Mouse (Mus musculus): ENCODE measurements around the gene Aebp1. TPM values are rescaled to one million over a fixed set of nuclear protein-coding genes. Genes with fewer than 3 reads are reported as not detected.
A peak's percentile ranks its signal among the peaks of the same experiment; 100 is the strongest.

Aebp1 gene
- total and polyA plus RNA-seq, 2 experiments from 2014 or later = 14.9 to 19.8 TPM

GRCm38 (mm10) chr11:5868324-5868723 is 6.6 kb downstream of the Aebp1 start:
- 93% methylated on average over 12 of the region's 12 CpGs for WGBS
- H3K4me1 ChIP-seq (ENCODE audit: insufficient read depth) = no peaks in the 10 kb centered on the region
- no peaks in the 10 kb centered on the region; the same call in 1 of the 2 replicates for H3K27me3 ChIP-seq (ENCODE audit: insufficient read depth, low read length)
- peaks cover 38% of the 10 kb centered on the region for H3K36me3 ChIP-seq (ENCODE audit: insufficient read depth)
- no peak overlapping the region for H3K27ac ChIP-seq (ENCODE audit: low read depth, low read length)
- H3K9me3 ChIP-seq (ENCODE audit: low read length) = no peaks in the 10 kb centered on the region
- H3K4me2 ChIP-seq (ENCODE audit: low read depth) = no peak overlapping the region
- ATAC-seq = no peak
- no peak overlapping the region for H3K4me3 ChIP-seq (ENCODE audit: low read depth, low read length)
- H3K9ac ChIP-seq = no peak overlapping the region
- no peak for TF ChIP-seq CTCF (IDR thresholded peaks at IDR 0.05; ENCODE audit: low read depth)
- no peak for DNase-seq

GRCm38 (mm10) chr11:5869331-5869730 is 7.6 kb downstream of the Aebp1 start:
- 94% methylated on average over 16 of the region's 16 CpGs for WGBS
- ATAC-seq = no peak
- H3K27me3 ChIP-seq (ENCODE audit: insufficient read depth, low read length) = no peaks in the 10 kb centered on the region; the same call in 1 of the 2 replicates
- no peak overlapping the region for H3K27ac ChIP-seq (ENCODE audit: low read depth, low read length)
- no peak for TF ChIP-seq CTCF (IDR thresholded peaks at IDR 0.05; ENCODE audit: low read depth)
- no peaks in the 10 kb centered on the region for H3K9me3 ChIP-seq (ENCODE audit: low read length)
- H3K4me1 ChIP-seq (ENCODE audit: insufficient read depth) = no peaks in the 10 kb centered on the region
- no peak overlapping the region for H3K4me2 ChIP-seq (ENCODE audit: low read depth)
- no peak for DNase-seq
- no peak overlapping the region for H3K4me3 ChIP-seq (ENCODE audit: low read depth, low read length)
- H3K9ac ChIP-seq = no peak overlapping the region
- peaks cover 47% of the 10 kb centered on the region for H3K36me3 ChIP-seq (ENCODE audit: insufficient read depth)

GRCm38 (mm10) chr11:5870069-5870468 is 8.3 kb downstream of the Aebp1 start:
- no peak for TF ChIP-seq CTCF (IDR thresholded peaks at IDR 0.05; ENCODE audit: low read depth)
- no peaks in the 10 kb centered on the region for H3K4me1 ChIP-seq (ENCODE audit: insufficient read depth)
- peaks cover 52% of the 10 kb centered on the region for H3K36me3 ChIP-seq (ENCODE audit: insufficient read depth)

GRCm38 (mm10) chr11:5872707-5873106 is 11.0 kb downstream of the Aebp1 start:
- DNase-seq (no peak), ATAC-seq (no peak)
- TF ChIP-seq CTCF (IDR thresholded peaks at IDR 0.05; ENCODE audit: low read depth) = no peak
- Histone ChIP-seq H3K4me3 (ENCODE audit: low read depth, low read length) (no peak overlapping the region), H3K27ac (ENCODE audit: low read depth, low read length) (no peak overlapping the region), H3K9me3 (ENCODE audit: low read length) (no peaks in the 10 kb centered on the region), H3K36me3 (ENCODE audit: insufficient read depth) (peaks cover 52% of the 10 kb centered on the region), H3K4me1 (ENCODE audit: insufficient read depth) (peaks cover 5% of the 10 kb centered on the region; the same call in 1 of the 2 replicates), H3K9ac (no peak overlapping the region), H3K27me3 (ENCODE audit: insufficient read depth, low read length) (no peaks in the 10 kb centered on the region), H3K4me2 (ENCODE audit: low read depth) (no peak overlapping the region)
- 98% methylated on average over 11 of the region's 11 CpGs for WGBS

More at GRCm38 (mm10) chr11:5870069-5870468, 8.3 kb downstream of the Aebp1 start:
- no peaks in the 10 kb centered on the region for H3K9me3 ChIP-seq (ENCODE audit: low read length)
- WGBS = 90% methylated on average over 16 of the region's 16 CpGs
- no peak for DNase-seq
- no peak overlapping the region for H3K9ac ChIP-seq
- no peak overlapping the region for H3K4me3 ChIP-seq (ENCODE audit: low read depth, low read length)
- no peak overlapping the region for H3K4me2 ChIP-seq (ENCODE audit: low read depth)
- ATAC-seq = no peak
- H3K27me3 ChIP-seq (ENCODE audit: insufficient read depth, low read length) = no peaks in the 10 kb centered on the region
- H3K27ac ChIP-seq (ENCODE audit: low read depth, low read length) = no peak overlapping the region

- WGBS = 97% methylated on average over 9 of the region's 9 CpGs
- no peak overlapping the region for H3K27ac ChIP-seq (ENCODE audit: low read depth, low read length)
Observed at GRCm38 (mm10) chr11:5873192-5873591, 11.4 kb downstream of the Aebp1 start.

GRCm38 (mm10) chr11:5877421-5877820 is 15.7 kb downstream of the Aebp1 start:
- peaks cover 12% of the 10 kb centered on the region; the same call in 1 of the 2 replicates for H3K4me1 ChIP-seq (ENCODE audit: insufficient read depth)
- WGBS = 1% methylated on average over 5 of the region's 5 CpGs
- TF ChIP-seq CTCF (IDR thresholded peaks at IDR 0.05; ENCODE audit: low read depth) = no peak
- ATAC-seq = no peak
- peak overlapping the region; percentile 67 for H3K4me3 ChIP-seq (ENCODE audit: low read depth, low read length)
- no peak for DNase-seq
- H3K9ac ChIP-seq = peak overlapping the region; percentile 52
- H3K27me3 ChIP-seq (ENCODE audit: insufficient read depth, low read length) = no peaks in the 10 kb centered on the region
- H3K4me2 ChIP-seq (ENCODE audit: low read depth) = peak overlapping the region; percentile 73
- H3K9me3 ChIP-seq (ENCODE audit: low read length) = no peaks in the 10 kb centered on the region
- H3K36me3 ChIP-seq (ENCODE audit: insufficient read depth) = peaks cover 23% of the 10 kb centered on the region
- H3K27ac ChIP-seq (ENCODE audit: low read depth, low read length) = no peak overlapping the region

More at GRCm38 (mm10) chr11:5873192-5873591, 11.4 kb downstream of the Aebp1 start:
- H3K4me3 ChIP-seq (ENCODE audit: low read depth, low read length) = no peak overlapping the region
- no peaks in the 10 kb centered on the region for H3K9me3 ChIP-seq (ENCODE audit: low read length)
- TF ChIP-seq CTCF (IDR thresholded peaks at IDR 0.05; ENCODE audit: low read depth) = no peak
- peaks cover 5% of the 10 kb centered on the region; the same call in 1 of the 2 replicates for H3K4me1 ChIP-seq (ENCODE audit: insufficient read depth)
- H3K27me3 ChIP-seq (ENCODE audit: insufficient read depth, low read length) = no peaks in the 10 kb centered on the region
- ATAC-seq = no peak
- no peak overlapping the region for H3K9ac ChIP-seq
- no peak overlapping the region for H3K4me2 ChIP-seq (ENCODE audit: low read depth)
- no peak for DNase-seq
- peaks cover 52% of the 10 kb centered on the region for H3K36me3 ChIP-seq (ENCODE audit: insufficient read depth)

- Histone ChIP-seq H3K36me3 (ENCODE audit: insufficient read depth) (peaks cover 17% of the 10 kb centered on the region), H3K27ac (ENCODE audit: low read depth, low read length) (peak within 1 kb of the TSS; percentile 67; the same call in 1 of the 2 replicates), H3K9ac (peak within 1 kb of the TSS; percentile 56), H3K4me1 (ENCODE audit: insufficient read depth) (peaks cover 12% of the 10 kb centered on the region; the same call in 1 of the 2 replicates), H3K9me3 (ENCODE audit: low read length) (no peaks in the 10 kb centered on the region), H3K27me3 (ENCODE audit: insufficient read depth, low read length) (no peaks in the 10 kb centered on the region), H3K4me2 (ENCODE audit: low read depth) (peak within 1 kb of the TSS; percentile 73), H3K4me3 (ENCODE audit: low read depth, low read length) (peak within 1 kb of the TSS; percentile 67)
- ATAC-seq (peak; percentile 100), DNase-seq (peak; percentile 98)
- no peak for TF ChIP-seq CTCF (IDR thresholded peaks at IDR 0.05; ENCODE audit: low read depth)
- WGBS = under 1% methylated on average over 52 of the region's 52 CpGs
Observed at GRCm38 (mm10) chr11:5877921-5878526, 16.3 kb downstream of the Aebp1 start, which contains the start of gene Pold2. Pold2 (minus strand) TSS chr11:5878292.
